Mouse (Mus musculus) MEL (cell line): ENCODE results near the gene BC035044. TPM values are rescaled to one million over a fixed set of nuclear protein-coding genes. Genes with fewer than 3 reads are reported as not detected.
A peak's percentile ranks its signal among the peaks of the same experiment; 100 is the strongest.
"Not testable (repeated sequence)": the region's sequence is repeated elsewhere in the genome, so short reads cannot be mapped to it uniquely, and the experiment has no call there.

ENCODE experiments used
- DNase-seq: peaks from one replicate; pipeline ENCODE4 v3.0.0; 2011; ENCODE audit warnings: low read depth, low spot score
- H3K27ac ChIP-seq: 2 replicates; pipeline ENCODE4 v1.5.1; 2012; ENCODE audit warnings: low read depth, mild to moderate bottlenecking, control low read depth, low read length, moderate library complexity; ENCODE audit not compliant: control insufficient read depth
- H3K27me3 ChIP-seq, 2 experiments: fragments of 150-350 bp in 1 of 2; sonication (generic) in 1 of 2; 2 replicates each; pipeline ENCODE4 v1.6.1; 2012; ENCODE audit warnings: low read length in 2 of 2, mild to moderate bottlenecking in 2 of 2, improper control_type of control experiment in 1 of 2, moderate library complexity in 1 of 2; ENCODE audit not compliant: insufficient read depth in 2 of 2, control insufficient read depth in 1 of 2
- H3K36me3 ChIP-seq, 2 experiments: 2 replicates each; pipeline ENCODE4 v1.6.1; 2012 to 2014; ENCODE audit warnings: low read length in 2 of 2, improper control_type of control experiment in 1 of 2, inconsistent platforms in 1 of 2, mild to moderate bottlenecking in 1 of 2; ENCODE audit not compliant: insufficient read depth in 2 of 2, control insufficient read depth in 1 of 2
- H3K4me1 ChIP-seq, 2 experiments: fragments of 150-350 bp in 1 of 2; sonication (generic) in 1 of 2; 2 replicates each; pipeline ENCODE4 v1.6.1; 2012; ENCODE audit warnings: low read length in 2 of 2, improper control_type of control experiment in 1 of 2, mild to moderate bottlenecking in 1 of 2; ENCODE audit not compliant: insufficient read depth in 2 of 2, control insufficient read depth in 1 of 2
- H3K4me3 ChIP-seq, 2 experiments: fragments of 150-350 bp in 1 of 2; sonication (generic) in 1 of 2; 2 replicates each; pipeline ENCODE4 v1.5.1; 2012; ENCODE audit warnings: low read depth in 2 of 2, low read length in 2 of 2, mild to moderate bottlenecking in 2 of 2, moderate library complexity in 2 of 2, control low read depth in 1 of 2, improper control_type of control experiment in 1 of 2; ENCODE audit not compliant: control insufficient read depth in 1 of 2, insufficient read depth in 1 of 2
- H3K79me2 ChIP-seq: 2 replicates; pipeline ENCODE4 v1.6.1; 2012; ENCODE audit warnings: mild to moderate bottlenecking, low read length, moderate library complexity; ENCODE audit not compliant: control insufficient read depth, poor library complexity, insufficient read depth
- H3K9ac ChIP-seq: 2 replicates; pipeline ENCODE4 v1.6.1; 2012; ENCODE audit warnings: low read depth, mild to moderate bottlenecking, control low read depth, low read length, moderate library complexity; ENCODE audit not compliant: control insufficient read depth, poor library complexity, severe bottlenecking
- H3K9me3 ChIP-seq: fragments of 150-350 bp; sonication (generic); replicated peaks from 2 replicates; pipeline ENCODE4 v1.6.1; 2012; ENCODE audit warnings: mild to moderate bottlenecking, low read length, improper control_type of control experiment, moderate library complexity; ENCODE audit not compliant: insufficient read depth
- BHLHE40 ChIP-seq: IDR thresholded peaks from 2 replicates; pipeline ENCODE4 v1.6.1; 2012; ENCODE audit warnings: low read depth, mild to moderate bottlenecking, inconsistent platforms, low read length, improper control_type of control experiment, borderline replicate concordance
- CHD2 ChIP-seq: IDR thresholded peaks from 2 replicates; pipeline ENCODE4 v1.6.1; 2011; ENCODE audit warnings: low read length, improper control_type of control experiment
- CTCF ChIP-seq, 3 experiments: IDR thresholded peaks in 2 of 3; conservative IDR thresholded peaks in 1 of 3; 2 replicates each; pipeline ENCODE4 v1.5.1; 2011 to 2012; ENCODE audit warnings: low read length in 3 of 3, low read depth in 2 of 3, mild to moderate bottlenecking in 2 of 3, improper control_type of control experiment in 1 of 3, inconsistent platforms in 1 of 3, mixed read lengths in 1 of 3, moderate library complexity in 1 of 3; ENCODE audit not compliant: control insufficient read depth in 1 of 3, insufficient read depth in 1 of 3, poor library complexity in 1 of 3, severe bottlenecking in 1 of 3
- GABPA ChIP-seq: IDR thresholded peaks from 2 replicates; pipeline ENCODE4 v1.6.1; 2012; ENCODE audit warnings: low read depth, mild to moderate bottlenecking, inconsistent platforms, low read length, improper control_type of control experiment, moderate library complexity
- MAX ChIP-seq: IDR thresholded peaks from 2 replicates; pipeline ENCODE4 v1.6.1; 2011; ENCODE audit warnings: low read length, improper control_type of control experiment
- MEF2A ChIP-seq: IDR thresholded peaks from 2 replicates; pipeline ENCODE4 v1.6.1; 2014; ENCODE audit warnings: low read depth, mild to moderate bottlenecking, inconsistent platforms, low read length, improper control_type of control experiment; ENCODE audit not compliant: poor library complexity, insufficient replicate concordance, severe bottlenecking; ENCODE audit errors: extremely low read depth
- MYC ChIP-seq: IDR thresholded peaks from 2 replicates; pipeline ENCODE4 v1.6.1; 2011; ENCODE audit warnings: low read depth, mild to moderate bottlenecking, low read length, improper control_type of control experiment, moderate library complexity
- RAD21 ChIP-seq: IDR thresholded peaks from 2 replicates; pipeline ENCODE4 v1.6.1; 2011; ENCODE audit warnings: mild to moderate bottlenecking, low read depth, low read length, improper control_type of control experiment
- USF2 ChIP-seq, 2 experiments: IDR thresholded peaks; 2 replicates each; pipeline ENCODE4 v1.6.1; 2011 to 2012; ENCODE audit warnings: improper control_type of control experiment in 2 of 2, low read length in 2 of 2, borderline replicate concordance in 1 of 2, inconsistent platforms in 1 of 2, low read depth in 1 of 2, mild to moderate bottlenecking in 1 of 2; ENCODE audit not compliant: insufficient read depth in 1 of 2
- ZNF384 ChIP-seq: IDR thresholded peaks from 2 replicates; pipeline ENCODE4 v1.6.1; 2012; ENCODE audit warnings: low read depth, mild to moderate bottlenecking, inconsistent platforms, low read length, improper control_type of control experiment
- polyA plus RNA-seq, 2 experiments: library from polyadenylated mRNA; stranded (reverse) in 1 of 2; unstranded in 1 of 2; fragments of >175 nt in 1 of 2; fragments of >200 nt in 1 of 2; gene quantifications; 2 replicates each; pipeline versions ENCODE4 v1.2.1 to v1.2.4; 2012; ENCODE audit warnings: low replicate concordance in 2 of 2, low read depth in 1 of 2; ENCODE audit not compliant: insufficient read length in 2 of 2, insufficient read depth in 1 of 2, missing spikeins in 1 of 2
- total RNA-seq: library from RNA; depleted of rRNA; stranded (reverse); fragments of 300-350 nt; gene quantifications from 2 replicates; pipeline ENCODE4 v1.2.3, GENCODE M21; 2012

The BC035044 gene
- total and polyA plus RNA-seq, 3 experiments = not detected

DNA sequence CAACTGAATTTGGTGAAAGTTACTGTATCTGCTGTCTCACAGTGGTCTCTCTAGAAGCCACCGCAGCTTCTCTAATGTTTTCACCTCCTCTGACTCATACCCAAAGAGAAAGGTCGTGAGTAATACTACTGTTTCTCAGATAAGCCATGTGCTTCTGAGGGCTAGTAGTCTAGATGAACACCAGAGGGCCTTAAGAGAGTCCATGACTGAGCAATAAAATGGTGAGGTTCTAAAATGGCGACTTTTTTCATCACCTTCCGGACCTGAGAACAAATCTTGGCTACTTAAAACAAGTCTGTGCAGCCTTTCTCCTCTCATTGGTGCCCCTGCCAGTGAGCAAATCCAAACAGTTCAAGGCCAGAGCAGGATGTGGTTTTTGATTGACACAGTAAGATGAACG is 2.1 kb downstream of the BC035044 start:
- no peaks in the 10 kb centered on the region for H3K36me3 ChIP-seq
- no peak overlapping the region for H3K4me3 ChIP-seq
- peak; percentile 54 for DNase-seq
- no peaks in the 10 kb centered on the region for H3K79me2 ChIP-seq
- no peaks in the 10 kb centered on the region for H3K4me1 ChIP-seq
- H3K9me3 ChIP-seq = no peaks in the 10 kb centered on the region
- no peak overlapping the region for H3K9ac ChIP-seq
- H3K27me3 ChIP-seq = no peaks in the 10 kb centered on the region
- TF ChIP-seq MYC (0 out of 2 replicates have a peak, but pooled peaks have one; percentile 34), RAD21 (no peak), BHLHE40 (no peak), CTCF (IDR thresholded peaks at IDR 0.05 in 2 of 3, conservative IDR thresholded peaks at IDR 0.05 in 1 of 3; ENCODE audit: control insufficient read depth in 1 of 3, insufficient read depth in 1 of 3, low read depth in 2 of 3, low read length in 3 of 3, poor library complexity in 1 of 3, severe bottlenecking in 1 of 3) (peak in 1 of 3 experiments; percentile 20; a peak in 1 of 6 replicates), MEF2A (no peak), USF2 (IDR thresholded peaks at IDR 0.05; ENCODE audit: borderline replicate concordance in 1 of 2, insufficient read depth in 1 of 2, low read depth in 1 of 2, low read length in 2 of 2) (no peak), MAX (peak; percentile 47; the same call in 1 of the 2 replicates), CHD2 (no peak)
- H3K27ac ChIP-seq = no peak overlapping the region; the same call in 1 of the 2 replicates

DNA sequence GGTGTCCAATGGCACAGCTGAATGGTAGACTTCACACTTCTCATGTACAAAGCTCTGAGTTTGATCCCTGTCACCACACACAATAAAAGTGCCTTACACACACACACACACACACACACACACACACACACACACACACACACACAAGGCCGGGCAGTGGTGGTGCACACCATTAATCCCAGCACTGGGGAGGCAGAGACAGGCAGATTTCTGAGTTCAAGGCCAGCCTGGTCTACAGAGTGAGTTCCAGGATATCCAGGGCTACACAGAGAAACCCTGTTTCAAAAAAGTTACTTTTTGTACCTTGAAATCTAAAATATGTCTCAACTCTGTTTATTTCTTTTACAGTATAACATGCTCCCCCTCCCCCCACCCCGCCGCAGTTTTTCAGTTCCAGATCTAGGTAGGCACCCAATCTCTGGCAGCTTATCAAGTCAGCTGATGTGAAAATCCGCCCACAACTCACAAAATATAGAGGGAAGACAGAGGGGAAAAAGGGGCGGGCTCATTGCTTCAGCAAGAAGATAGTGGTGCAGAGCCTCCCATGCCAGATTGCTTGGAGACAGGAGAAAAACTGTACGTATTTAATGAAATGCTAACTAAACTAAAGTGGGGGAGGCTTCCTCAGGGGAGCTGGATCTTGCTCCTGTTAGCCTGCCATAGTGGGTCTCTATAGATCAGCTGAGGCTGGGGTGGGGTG is 3.7 kb downstream of the BC035044 start, which contains the start of gene Clec2i:
TSS of gene Clec2i (plus strand) at position 498 of the 700 bp plus-strand sequence.
- H3K27me3 ChIP-seq, H3K4me3 ChIP-seq, H3K4me1 ChIP-seq, H3K9me3 ChIP-seq, H3K27ac ChIP-seq, H3K9ac ChIP-seq, H3K36me3 ChIP-seq, H3K79me2 ChIP-seq: not testable (repeated sequence)
- DNase-seq = peak; percentile 5

DNA sequence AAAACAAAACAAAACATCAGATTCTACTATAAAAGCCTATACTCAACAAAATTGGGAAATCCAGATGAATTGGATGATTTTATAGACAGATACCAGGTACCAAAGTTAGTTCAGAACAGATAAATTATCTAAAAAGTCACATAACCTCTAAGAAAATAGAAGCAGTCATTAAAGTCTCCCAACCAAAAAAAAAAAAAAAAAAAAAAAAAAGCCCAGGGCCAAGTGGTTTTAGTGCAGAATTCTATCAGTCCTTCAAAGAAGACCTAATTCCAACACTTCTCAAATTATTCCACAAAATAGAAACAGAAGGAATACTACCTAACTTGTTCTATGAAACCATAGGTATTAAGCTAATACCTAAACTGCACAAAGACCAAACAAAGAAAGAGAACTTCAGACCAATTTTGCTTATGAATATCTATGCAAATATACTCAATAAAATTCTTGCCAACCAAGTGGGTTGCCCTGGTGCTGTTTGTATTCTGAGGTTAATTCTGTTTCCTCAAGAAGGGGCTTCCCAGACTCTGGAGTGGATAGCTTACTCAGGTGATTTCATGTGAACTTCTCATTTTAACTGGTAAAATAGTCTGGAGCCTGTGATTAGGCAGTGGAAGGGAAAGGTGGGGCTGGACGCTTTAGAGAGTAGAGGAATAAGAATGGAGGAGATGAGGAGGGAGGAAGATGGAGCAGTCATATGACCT is 18.9 kb downstream of the BC035044 start:
- no peaks in the 10 kb centered on the region for H3K36me3 ChIP-seq
- H3K79me2 ChIP-seq = no peaks in the 10 kb centered on the region
- H3K27ac ChIP-seq = no peak overlapping the region
- no peak for DNase-seq
- TF ChIP-seq GABPA = no peak
- TF ChIP-seq ZNF384 = peak; percentile 68
- no peak overlapping the region for H3K9ac ChIP-seq
- H3K27me3 ChIP-seq = no peaks in the 10 kb centered on the region
- no peaks in the 10 kb centered on the region for H3K9me3 ChIP-seq
- no peak overlapping the region for H3K4me3 ChIP-seq
- no peaks in the 10 kb centered on the region for H3K4me1 ChIP-seq
